Mouse (Mus musculus) c-Kit-positive CD71-positive TER-119-negative erythroid progenitor cells, embryonic 14.5 days (primary cell): ENCODE data around the gene Cdc5l.
"Not testable (repeated sequence)": the region's sequence is repeated elsewhere in the genome, so short reads cannot be mapped to it uniquely, and the experiment has no call there.

ENCODE experiments used
- DNase-seq: peaks from one replicate; pipeline ENCODE4 v3.0.0-alpha.2; 2013; ENCODE audit warnings: low read depth

The Cdc5l gene

DNA sequence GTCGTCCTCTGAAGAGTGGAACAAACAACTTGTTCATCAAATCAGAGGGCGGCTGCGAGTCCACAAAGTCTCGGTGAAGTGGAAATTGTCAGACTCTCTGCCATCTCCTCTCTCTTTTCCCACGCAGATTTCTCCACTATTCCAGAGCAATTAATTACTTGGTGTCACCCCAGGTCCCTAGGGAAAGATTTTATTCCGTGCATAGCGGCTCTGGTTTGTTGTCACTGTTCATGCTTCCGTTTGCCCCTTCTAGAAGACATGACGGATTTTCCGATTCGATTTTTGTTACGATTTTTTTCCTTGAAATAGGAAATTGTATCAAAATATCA is 689 bp upstream of the Cdc5l start:
- no peak for DNase-seq

- no peak for DNase-seq
Observed at GRCm38 (mm10) chr17:45432706-45433398, 685 bp downstream of the Cdc5l start.

DNA sequence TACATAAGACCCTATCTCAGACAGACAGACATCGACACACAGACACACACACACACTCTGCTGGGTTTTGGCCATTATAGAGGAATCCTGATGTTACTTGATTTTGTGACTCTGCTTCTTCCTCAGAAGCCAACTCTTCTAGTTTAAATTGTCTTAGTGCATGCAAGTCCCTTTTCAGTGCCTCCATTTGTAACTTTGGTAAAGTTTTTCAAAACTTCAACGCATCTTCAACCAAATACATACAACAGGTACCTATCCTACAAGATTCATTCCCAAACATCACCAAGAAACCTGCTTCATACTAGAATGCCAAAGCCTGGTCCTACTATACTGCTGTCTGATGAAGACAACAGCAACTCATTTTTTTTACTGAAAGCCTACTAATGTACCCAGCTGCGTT is 1.5 kb downstream of the Cdc5l start:
- no peak for DNase-seq

DNA sequence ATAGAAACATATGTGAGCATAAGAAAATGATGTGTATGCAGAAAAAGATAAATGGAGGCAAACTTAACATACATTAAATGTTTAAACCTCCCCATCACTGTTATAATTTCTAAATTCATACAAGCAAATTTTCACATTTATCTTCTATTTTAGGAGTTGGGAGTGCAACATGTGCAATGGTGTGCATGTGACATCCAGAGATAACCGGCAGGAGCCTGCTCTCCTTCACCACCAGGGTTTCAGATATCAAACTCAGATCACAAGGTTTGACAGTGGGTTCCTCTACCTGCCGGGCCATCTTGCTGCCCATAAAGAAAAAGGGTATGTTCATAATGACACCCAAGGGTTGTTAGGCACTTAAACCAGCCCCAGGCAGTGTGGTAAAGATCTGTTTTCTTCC is 16.1 kb downstream of the Cdc5l start:
- DNase-seq: no peak

- DNase-seq: not testable (repeated sequence)
Observed at GRCm38 (mm10) chr17:45411617-45412016, 21.9 kb downstream of the Cdc5l start.

- no peak for DNase-seq
Observed at GRCm38 (mm10) chr17:45408719-45409118, 24.8 kb downstream of the Cdc5l start.

DNA sequence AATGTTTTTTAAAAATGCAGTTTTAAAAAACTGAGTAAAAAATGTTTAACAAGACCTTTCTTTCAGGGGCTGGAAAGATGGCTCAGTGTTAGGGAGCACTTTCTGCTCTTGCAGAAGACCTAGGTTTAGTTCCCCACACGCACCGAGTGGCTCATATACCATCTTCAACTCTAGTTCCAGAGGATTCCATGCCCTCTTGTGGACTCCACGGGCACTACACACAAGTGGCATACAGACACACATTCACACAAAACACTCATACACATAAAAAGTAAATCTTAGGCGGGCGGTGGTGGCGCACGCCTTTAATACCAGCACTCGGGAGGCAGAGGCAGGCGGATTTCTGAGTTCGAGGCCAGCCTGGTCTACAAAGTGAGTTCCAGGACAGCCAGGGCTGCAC is 27.3 kb downstream of the Cdc5l start:
- no peak for DNase-seq

DNA sequence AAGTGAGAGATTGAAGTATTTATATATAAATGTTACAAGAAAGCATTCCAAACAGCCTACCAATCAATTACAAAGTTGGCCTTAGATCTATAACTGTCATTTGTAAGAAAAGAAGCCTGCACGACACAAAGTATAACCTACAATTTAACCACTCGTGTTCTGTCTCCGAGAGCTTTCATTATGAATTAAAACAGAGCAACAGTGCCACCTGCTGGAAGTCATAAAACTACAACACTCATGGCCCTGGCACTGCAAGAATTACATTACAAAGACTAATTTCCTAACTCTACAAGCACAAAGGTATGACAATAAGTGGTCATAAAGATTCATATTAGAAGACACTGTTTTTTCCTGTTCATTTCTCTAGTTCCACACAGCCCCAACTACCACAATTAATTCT is 30.3 kb downstream of the Cdc5l start:
- DNase-seq: peak; percentile 66

GRCm38 (mm10) chr17:45402601-45403000 is 30.9 kb downstream of the Cdc5l start:
- DNase-seq: no peak

DNA sequence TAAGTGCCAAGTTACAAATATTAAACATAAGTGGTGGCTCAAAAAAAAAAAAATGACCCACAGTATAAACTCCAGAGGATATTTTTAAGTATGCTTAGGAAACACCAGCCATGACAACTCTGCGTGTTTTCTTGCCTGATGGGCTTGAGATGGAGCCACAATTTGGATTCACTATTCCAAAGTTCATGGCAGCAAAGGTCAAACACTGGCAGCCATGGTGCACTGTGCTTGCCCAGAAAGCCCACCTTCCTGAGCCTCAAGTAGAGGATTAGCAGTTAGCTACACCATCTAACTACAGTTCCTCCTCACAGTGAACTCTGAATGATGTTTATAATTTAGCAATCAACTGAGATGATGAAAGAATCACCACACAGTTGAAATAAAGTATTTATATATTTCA is 31.4 kb downstream of the Cdc5l start:
- no peak for DNase-seq

GRCm38 (mm10) chr17:45401126-45401905 is 32.2 kb downstream of the Cdc5l start:
- DNase-seq: no peak

- no peak for DNase-seq
Observed at GRCm38 (mm10) chr17:45398021-45398420, 35.5 kb downstream of the Cdc5l start.

DNA sequence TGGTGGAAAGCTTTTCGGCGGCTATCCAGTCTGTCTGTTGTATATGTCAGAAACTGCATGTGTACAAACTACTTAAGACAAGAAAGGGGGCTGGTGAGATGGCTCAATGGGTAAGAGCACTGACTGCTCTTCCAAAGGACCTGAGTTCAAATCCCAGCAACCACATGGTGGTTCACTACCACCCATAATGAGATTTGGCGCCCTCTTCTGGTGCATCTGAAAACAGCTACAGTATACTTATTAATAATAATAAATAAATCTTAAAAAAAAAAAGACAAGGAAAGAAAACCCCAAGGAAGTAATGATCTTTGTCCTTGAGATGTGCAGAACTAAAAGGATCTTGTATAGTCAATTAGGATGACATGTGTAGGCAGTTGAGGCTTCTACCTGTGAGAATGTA is 36.0 kb downstream of the Cdc5l start:
- DNase-seq: no peak

GRCm38 (mm10) chr17:45394612-45395011 is 38.9 kb downstream of the Cdc5l start:
- no peak for DNase-seq

DNA sequence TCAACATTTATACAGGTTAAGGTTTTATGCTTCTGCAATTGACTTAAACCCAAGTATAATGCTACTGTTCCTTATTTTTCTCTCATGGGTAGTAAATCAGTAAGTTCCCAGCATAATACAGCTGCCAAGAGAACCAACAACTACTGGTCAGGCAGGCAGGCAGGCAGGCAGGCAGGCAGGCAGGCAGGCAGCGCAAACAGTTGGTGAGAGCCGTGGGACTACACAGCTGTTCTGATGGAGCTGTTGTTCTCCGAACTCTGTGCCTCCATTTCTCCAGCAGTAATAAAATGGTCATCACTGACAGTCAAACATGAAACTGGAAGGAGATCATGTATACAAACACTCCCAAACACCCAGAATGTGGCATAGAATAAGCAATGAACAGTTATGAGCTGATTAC is 39.8 kb downstream of the Cdc5l start:
- DNase-seq: no peak

- DNase-seq: no peak
Observed at GRCm38 (mm10) chr17:45389896-45390295, 43.6 kb downstream of the Cdc5l start.

DNA sequence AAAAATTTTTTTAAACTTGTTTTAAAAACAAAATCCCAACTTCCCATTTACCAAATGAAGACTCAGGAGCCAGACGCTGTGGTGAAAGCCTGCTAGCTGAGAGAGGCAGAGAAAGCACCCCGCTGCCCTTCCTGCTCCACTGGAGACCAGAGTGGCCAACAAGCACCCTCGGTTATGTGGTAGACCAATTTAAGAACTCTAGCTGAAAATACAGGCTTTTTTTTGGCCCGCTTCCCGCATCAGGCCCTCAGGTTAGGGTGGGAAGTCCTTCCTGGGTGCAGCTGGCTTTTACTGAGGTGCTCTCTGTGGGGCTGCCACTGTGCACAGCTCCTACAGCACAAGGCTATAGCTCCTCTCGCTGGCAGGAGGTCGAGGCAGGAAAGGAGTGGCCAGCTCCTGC is 46.6 kb downstream of the Cdc5l start:
- no peak for DNase-seq

- DNase-seq: no peak
Observed at GRCm38 (mm10) chr17:45383305-45383704, 50.2 kb downstream of the Cdc5l start.

GRCm38 (mm10) chr17:45379271-45379784 is 54.2 kb downstream of the Cdc5l start:
- no peak for DNase-seq

DNA sequence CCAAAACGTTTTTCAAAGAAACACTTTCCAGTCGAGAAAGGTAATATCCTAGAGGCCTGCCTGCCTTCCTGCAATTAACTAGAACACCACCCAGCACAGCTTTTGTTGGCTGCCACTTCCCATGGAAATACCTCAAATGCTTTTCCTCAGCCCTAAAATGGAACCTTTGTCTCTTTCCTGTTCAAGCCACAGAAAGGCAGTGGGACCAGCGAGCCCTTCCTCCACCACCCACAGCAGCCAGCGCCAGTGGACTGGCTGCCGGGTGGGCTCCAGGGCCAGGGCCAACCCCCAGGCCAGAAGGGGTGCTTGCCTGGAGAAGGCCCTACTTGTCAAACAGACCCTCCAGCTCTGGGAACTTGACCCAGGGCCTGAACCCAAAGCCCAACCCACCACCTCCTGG is 56.2 kb downstream of the Cdc5l start:
- DNase-seq: no peak

- DNase-seq: peak; percentile 27
Observed at GRCm38 (mm10) chr17:45373987-45374608, 59.4 kb downstream of the Cdc5l start.

- DNase-seq: no peak
Observed at GRCm38 (mm10) chr17:45371042-45371441, 62.5 kb downstream of the Cdc5l start.

- no peak for DNase-seq
Observed at GRCm38 (mm10) chr17:45370535-45370934, 63.0 kb downstream of the Cdc5l start.
